In the genomic region with DNA sequence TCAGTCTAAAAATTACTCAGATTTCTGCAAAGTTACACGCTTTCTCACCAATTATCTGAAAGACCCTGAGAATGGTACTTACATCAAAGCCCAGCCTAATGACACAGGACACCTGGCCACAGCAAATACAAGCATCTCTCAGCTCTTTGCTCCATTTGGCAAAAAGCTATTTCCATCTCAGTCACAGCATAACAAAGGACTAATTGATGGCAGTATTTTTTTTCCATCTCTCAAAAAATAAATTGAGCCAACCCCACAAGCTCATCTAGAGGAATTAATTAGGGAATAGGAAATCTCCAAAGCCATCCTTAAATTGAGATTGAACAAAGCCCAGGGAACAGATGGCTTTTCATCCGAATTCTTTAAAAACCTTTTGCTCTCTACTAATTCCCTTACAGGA, we compare ENCODE assay signal across 18 mouse cellular contexts.
A peak's percentile ranks its signal among the peaks of the same experiment; 100 is the strongest.
DNase-seq lines count a peak whose midpoint lies in the region; ATAC-seq lines count a peak whose summit lies in the region.
"Had no signal": no experiment of that assay in that cellular context is flagged by ENCODE, and none has a peak within 500 bp of the region (broad histone marks: within the 10 kb centered on the region; RNA-seq: fewer than 3 reads in every experiment).

No protein-coding gene starts in this region.

- no peaks in the 10 kb centered on the region for H3K4me1 ChIP-seq in hindbrain, embryonic 14.5 days (replicated peaks; ENCODE audit: control insufficient read depth, insufficient read depth, low read length)
- H3K4me1 ChIP-seq in hindbrain, embryonic 11.5 days (replicated peaks; ENCODE audit: control insufficient read depth, insufficient read depth, low read length): no peaks in the 10 kb centered on the region
- peaks cover 20% of the 10 kb centered on the region; the same call in 1 of the 2 replicates for H3K4me1 ChIP-seq in forebrain, embryonic 13.5 days
- no peaks in the 10 kb centered on the region for H3K4me1 ChIP-seq in midbrain, embryonic 15.5 days
- H3K4me1 ChIP-seq: liver, embryonic 13.5 days; lung, embryonic 15.5 days had no signal

- peak; percentile 25 for DNase-seq in hindbrain, embryonic 14.5 days (ENCODE audit: low spot score)
- no peak for DNase-seq in hindbrain, embryonic 11.5 days (ENCODE audit: low spot score)
- DNase-seq in brain, adult 2 months (ENCODE audit: low read depth, low spot score): peak; percentile 15
- no peak for DNase-seq in cerebellum, postnatal 25 days
- DNase-seq in heart, postnatal 36 days: no peak
- DNase-seq in adrenal gland, postnatal 14 days: no peak
- DNase-seq: adrenal gland, postnatal 10 days; gastrocnemius, postnatal 36 days; liver, embryonic 13.5 days; spleen, adult 18-20 months; thymus, adult 18-20 months had no signal

- H3K9ac ChIP-seq in hindbrain, embryonic 14.5 days: no peak overlapping the region
- no peak overlapping the region for H3K9ac ChIP-seq in hindbrain, embryonic 11.5 days (ENCODE audit: low read depth, low read length)
- H3K9ac ChIP-seq in forebrain, embryonic 13.5 days: no peak overlapping the region
- H3K9ac ChIP-seq in midbrain, embryonic 15.5 days: no peak overlapping the region
- H3K9ac ChIP-seq: liver, embryonic 13.5 days; lung, embryonic 15.5 days had no signal

- no peaks in the 10 kb centered on the region for H3K36me3 ChIP-seq in hindbrain, embryonic 14.5 days (replicated peaks; ENCODE audit: control insufficient read depth, insufficient read depth)
- H3K36me3 ChIP-seq in hindbrain, embryonic 11.5 days (ENCODE audit: control insufficient read depth, insufficient read depth, low read length): no peaks in the 10 kb centered on the region
- no peaks in the 10 kb centered on the region for H3K36me3 ChIP-seq in forebrain, embryonic 13.5 days (ENCODE audit: poor library complexity, severe bottlenecking)
- no peaks in the 10 kb centered on the region for H3K36me3 ChIP-seq in midbrain, embryonic 15.5 days (replicated peaks)
- H3K36me3 ChIP-seq: liver, embryonic 13.5 days; lung, embryonic 15.5 days had no signal

- H3K4me3 ChIP-seq in hindbrain, embryonic 14.5 days (replicated peaks; ENCODE audit: low read length): no peak overlapping the region
- H3K4me3 ChIP-seq in hindbrain, embryonic 11.5 days (ENCODE audit: low read depth, low read length): no peak overlapping the region
- H3K4me3 ChIP-seq in forebrain, embryonic 13.5 days: no peak overlapping the region
- no peak overlapping the region for H3K4me3 ChIP-seq in midbrain, embryonic 15.5 days
- H3K4me3 ChIP-seq: erythroblast, embryonic 14.5 days; layer of hippocampus, adult 2 months; liver, embryonic 13.5 days; lung, embryonic 15.5 days had no signal

- 0 out of 2 replicates have a peak overlapping the region, but pooled peaks have one; percentile 8 for H3K4me2 ChIP-seq in hindbrain, embryonic 14.5 days (replicated peaks)
- no peak overlapping the region for H3K4me2 ChIP-seq in hindbrain, embryonic 11.5 days (replicated peaks; ENCODE audit: low read depth, low read length)
- peak overlapping the region; percentile 21; the same call in 1 of the 2 replicates for H3K4me2 ChIP-seq in forebrain, embryonic 13.5 days
- no peak overlapping the region for H3K4me2 ChIP-seq in midbrain, embryonic 15.5 days
- H3K4me2 ChIP-seq: liver, embryonic 13.5 days; lung, embryonic 15.5 days had no signal

- H3K27me3 ChIP-seq in hindbrain, embryonic 14.5 days (ENCODE audit: control insufficient read depth, insufficient read depth, low read length): no peaks in the 10 kb centered on the region
- H3K27me3 ChIP-seq in hindbrain, embryonic 11.5 days (ENCODE audit: control insufficient read depth, insufficient read depth, low read length): no peaks in the 10 kb centered on the region
- H3K27me3 ChIP-seq in forebrain, embryonic 13.5 days: no peaks in the 10 kb centered on the region
- no peaks in the 10 kb centered on the region for H3K27me3 ChIP-seq in midbrain, embryonic 15.5 days (replicated peaks)
- H3K27me3 ChIP-seq: liver, embryonic 13.5 days; lung, embryonic 15.5 days had no signal

- H3K9me3 ChIP-seq in hindbrain, embryonic 14.5 days (ENCODE audit: control insufficient read depth, low read length): no peaks in the 10 kb centered on the region
- H3K9me3 ChIP-seq in hindbrain, embryonic 11.5 days (ENCODE audit: control insufficient read depth, low read length): no peaks in the 10 kb centered on the region
- no peaks in the 10 kb centered on the region for H3K9me3 ChIP-seq in forebrain, embryonic 13.5 days (replicated peaks)
- no peaks in the 10 kb centered on the region for H3K9me3 ChIP-seq in midbrain, embryonic 15.5 days
- H3K9me3 ChIP-seq: liver, embryonic 13.5 days; lung, embryonic 15.5 days had no signal

- intact Hi-C loops in heart, postnatal 36 days (cut with DNase I): no loop called here

- 0 out of 2 replicates have a peak, but pooled peaks have one; percentile 46 for ATAC-seq in hindbrain, embryonic 14.5 days (ENCODE audit: low FRiP score)
- no peak for ATAC-seq in hindbrain, embryonic 11.5 days (ENCODE audit: low FRiP score)
- ATAC-seq in forebrain, embryonic 13.5 days: peak; percentile 83
- peak; percentile 67; the same call in 1 of the 2 replicates for ATAC-seq in midbrain, embryonic 15.5 days (replicated peaks)

- WGBS in hindbrain, embryonic 14.5 days: 63% methylated on average over 2 of the region's 2 CpGs
- WGBS in hindbrain, embryonic 11.5 days: 77% methylated on average over 2 of the region's 2 CpGs
- WGBS in forebrain, embryonic 13.5 days: 16% methylated on average over 2 of the region's 2 CpGs
- 47% methylated on average over 2 of the region's 2 CpGs for WGBS in midbrain, embryonic 15.5 days

- H3K27ac ChIP-seq in hindbrain, embryonic 14.5 days: peak overlapping the region; percentile 15
- H3K27ac ChIP-seq in hindbrain, embryonic 11.5 days (ENCODE audit: low read depth, low read length): no peak overlapping the region
- peak overlapping the region; percentile 69 for H3K27ac ChIP-seq in forebrain, embryonic 13.5 days
- H3K27ac ChIP-seq in midbrain, embryonic 15.5 days: no peak overlapping the region; the same call in 1 of the 2 replicates
- H3K27ac ChIP-seq: kidney, postnatal 0 days; layer of hippocampus, adult 2 months; liver, embryonic 13.5 days; lung, embryonic 15.5 days; macrophage had no signal

Comparison
In these comparisons a context has a peak if more than half of its experiments do, and no peak if none do; other contexts are left out.
1. DNase-seq: peak in hindbrain, embryonic 14.5 days (single experiment) and brain, adult 2 months (single experiment); none in hindbrain, embryonic 11.5 days (single experiment), cerebellum, postnatal 25 days (0 of 2), heart, postnatal 36 days (0 of 2) and adrenal gland, postnatal 14 days (single experiment).
2. H3K27ac ChIP-seq: peak in hindbrain, embryonic 14.5 days (single experiment) and forebrain, embryonic 13.5 days (single experiment); none in hindbrain, embryonic 11.5 days (single experiment) and midbrain, embryonic 15.5 days (single experiment).
3. H3K4me2 ChIP-seq: peak in hindbrain, embryonic 14.5 days (single experiment) and forebrain, embryonic 13.5 days (single experiment); none in hindbrain, embryonic 11.5 days (single experiment) and midbrain, embryonic 15.5 days (single experiment).